Mouse (Mus musculus): ENCODE results near the gene Hcar1. TPM values are rescaled to one million over a fixed set of nuclear protein-coding genes. Genes with fewer than 3 reads are reported as not detected.

The Hcar1 gene
- total RNA-seq (2023) = 0.33 TPM

GRCm38 (mm10) chr5:123879928-123880327, at the start of gene Hcar1:
TSS of gene Hcar1 (minus strand) at chr5:123880020.

GRCm38 (mm10) chr5:123927118-123927517, 47.3 kb upstream of the Hcar1 start, which contains the start of gene Gm43518:
TSS of gene Gm43518 (plus strand) at chr5:123927418.

GRCm38 (mm10) chr5:123906976-123907630, 27.3 kb upstream of the Hcar1 start, which contains the start of gene Denr:
TSS of gene Denr (plus strand) at chr5:123907175.

GRCm38 (mm10) chr5:123865365-123865764, 14.5 kb downstream of the Hcar1 start, which contains the start of gene Hcar2:
TSS of gene Hcar2 (minus strand) at chr5:123865499.

Other genes starting within 250 kb of the Hcar1 start
- gene Clip1, start 195.4 kb downstream of the Hcar1 start, total RNA-seq (2023) = 99.2 TPM
- gene Zcchc8, start 158.9 kb downstream of the Hcar1 start, total RNA-seq (2023) = 78.7 TPM
- 247 TPM for gene Rsrc2, start 130.6 kb downstream of the Hcar1 start, total RNA-seq (2023)
- 1.1 TPM for gene Kntc1, start 130.3 kb downstream of the Hcar1 start, total RNA-seq (2023)
- 1.5 TPM for gene Hcar2, start 14.5 kb downstream of the Hcar1 start, total RNA-seq (2023)
- 33.8 TPM for gene Denr, start 27.2 kb upstream of the Hcar1 start, total RNA-seq (2023)
- 3.3 TPM for gene Gm43518, start 47.4 kb upstream of the Hcar1 start, total RNA-seq (2023)
- 2.2 TPM for gene Ccdc62, start 50.7 kb upstream of the Hcar1 start, total RNA-seq (2023)
- 36.3 TPM for gene Hip1r, start 93.6 kb upstream of the Hcar1 start, total RNA-seq (2023)
- 890 TPM for gene Vps37b, start 152.2 kb upstream of the Hcar1 start, total RNA-seq (2023)
- gene Abcb9, start 215.8 kb upstream of the Hcar1 start, total RNA-seq (2023) = 21.5 TPM
- 20.0 TPM for gene Ogfod2, start 232.3 kb upstream of the Hcar1 start, total RNA-seq (2023)
- gene Arl6ip4, start 236.1 kb upstream of the Hcar1 start, total RNA-seq (2023) = 41.2 TPM